Mouse (Mus musculus): ENCODE data around the gene Pcbd1.

Pcbd1 gene

DNA sequence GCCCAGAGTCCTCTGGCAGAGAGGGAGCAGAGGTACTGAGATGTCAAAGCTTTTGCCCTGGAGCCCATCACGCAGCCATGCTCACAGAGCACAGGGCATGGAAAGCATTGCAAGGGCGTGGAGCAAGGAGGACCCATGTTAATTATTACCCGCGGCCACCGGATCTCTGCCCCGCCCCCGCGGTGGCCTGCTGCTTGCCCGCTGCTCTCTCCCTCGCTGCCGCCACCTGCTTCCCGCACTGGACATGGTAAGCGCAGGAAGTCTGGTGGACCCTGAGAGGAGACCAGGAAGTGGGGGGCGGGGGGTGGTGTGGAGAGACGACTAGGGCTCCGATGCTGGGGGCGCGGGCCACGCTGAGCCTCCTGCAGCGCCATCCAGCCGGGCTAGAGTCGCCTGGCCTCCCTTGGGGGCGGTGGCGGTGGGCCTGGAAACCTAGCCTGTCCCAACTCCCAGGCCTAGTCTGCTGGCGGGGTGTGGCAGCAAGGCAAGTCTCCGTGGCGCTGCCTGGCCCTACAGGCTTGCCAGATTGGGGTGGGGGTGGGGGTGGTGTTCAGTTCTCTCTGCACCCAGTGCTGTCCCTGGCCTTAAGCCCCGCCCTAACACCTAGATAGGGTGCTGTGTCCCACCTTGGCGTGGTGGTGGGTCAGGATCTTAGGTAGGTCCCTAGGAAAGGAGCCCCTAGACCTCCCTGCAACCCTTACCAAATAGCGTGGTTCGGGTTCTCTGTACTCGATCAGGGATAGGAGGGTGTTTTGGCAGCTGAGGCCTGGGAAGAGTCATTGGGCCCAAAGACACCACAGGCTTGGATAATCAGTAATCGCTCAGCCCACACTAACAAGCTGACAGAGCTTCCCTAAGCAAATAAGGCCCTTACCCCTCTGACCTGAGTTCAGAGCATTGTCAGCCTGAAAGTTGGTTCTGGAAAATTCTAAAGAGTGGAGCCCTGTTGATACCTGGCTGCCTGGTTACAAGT is at the start of gene Pcbd1:
Pcbd1 (plus strand) TSS at position 162 of the 973 bp plus-strand sequence.
- DNase-seq (ENCODE audit: extremely low read depth, insufficient read length, low spot score) = no peak

DNA sequence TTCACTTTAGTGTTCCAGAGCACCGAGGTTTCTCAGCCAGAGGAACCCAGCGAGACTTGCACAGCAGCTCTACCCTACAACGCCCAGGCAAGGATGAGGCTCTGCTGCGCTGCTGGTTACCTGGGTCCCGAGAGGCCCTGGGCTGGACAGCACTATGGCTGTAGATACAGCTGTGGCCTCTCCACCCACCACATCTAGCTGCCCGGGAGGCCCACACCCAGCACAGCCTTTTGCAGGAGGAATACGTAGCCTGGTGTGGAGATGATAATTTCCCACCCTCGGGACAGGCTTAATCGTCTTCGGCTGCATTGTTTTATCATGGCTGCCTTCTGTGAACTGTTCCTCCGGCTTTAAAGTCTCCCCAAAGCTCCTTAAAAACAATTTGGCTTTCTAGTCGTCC is 49.5 kb upstream of the Pcbd1 start:
- DNase-seq (ENCODE audit: extremely low read depth, insufficient read length, low spot score) = no peak

DNA sequence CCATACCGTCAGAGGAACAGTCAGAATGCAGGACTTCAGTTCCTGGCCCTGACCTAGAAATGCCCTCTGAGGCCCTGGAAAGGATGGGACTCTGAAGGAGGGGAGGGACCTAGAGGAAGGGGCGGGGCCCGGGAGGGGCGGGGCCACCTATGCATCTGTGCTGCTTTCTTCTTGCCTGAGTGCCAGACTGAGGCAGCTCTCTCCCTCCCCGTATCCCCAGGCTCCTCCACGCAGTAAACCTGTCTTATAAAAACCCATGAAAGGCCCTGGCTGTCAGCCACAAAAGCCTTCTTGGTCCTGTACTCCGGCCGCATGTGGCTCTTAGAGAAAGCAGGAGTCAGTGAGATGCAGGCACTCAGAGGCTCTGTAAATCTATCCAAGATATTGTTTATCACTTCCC is 44.0 kb upstream of the Pcbd1 start:
- peak; percentile 53 for DNase-seq (ENCODE audit: extremely low read depth, insufficient read length, low spot score)

DNA sequence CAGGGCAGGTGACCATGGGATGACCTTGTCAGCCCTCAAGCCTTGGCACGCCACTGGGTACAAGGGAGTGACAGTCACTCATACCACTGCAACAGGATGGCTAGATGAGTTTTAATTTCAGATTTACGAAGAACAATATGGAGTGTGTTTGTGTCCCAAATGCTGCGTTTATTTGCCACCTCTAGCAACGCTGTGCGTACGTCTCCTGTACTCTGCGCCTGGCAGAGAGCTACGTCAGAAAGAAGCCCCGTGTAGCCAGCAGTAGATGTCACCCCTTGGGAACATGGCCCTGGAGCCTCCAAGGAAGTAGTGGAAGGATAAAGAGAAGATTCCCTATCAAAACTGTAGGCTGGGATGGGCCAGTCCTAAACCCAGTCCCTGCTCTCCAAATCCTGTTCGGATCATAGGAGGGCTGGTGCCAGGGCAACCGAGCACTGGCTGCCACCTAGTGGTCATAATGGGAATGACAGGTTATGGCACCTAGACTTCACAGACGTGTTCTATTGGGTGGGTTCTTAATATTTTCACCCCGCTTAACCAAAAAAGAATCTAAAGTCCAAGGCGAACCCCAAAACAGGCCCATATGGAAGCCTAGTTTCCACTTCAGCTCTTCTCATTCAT is 37.0 kb upstream of the Pcbd1 start:
- DNase-seq (ENCODE audit: extremely low read depth, insufficient read length, low spot score) = no peak

DNA sequence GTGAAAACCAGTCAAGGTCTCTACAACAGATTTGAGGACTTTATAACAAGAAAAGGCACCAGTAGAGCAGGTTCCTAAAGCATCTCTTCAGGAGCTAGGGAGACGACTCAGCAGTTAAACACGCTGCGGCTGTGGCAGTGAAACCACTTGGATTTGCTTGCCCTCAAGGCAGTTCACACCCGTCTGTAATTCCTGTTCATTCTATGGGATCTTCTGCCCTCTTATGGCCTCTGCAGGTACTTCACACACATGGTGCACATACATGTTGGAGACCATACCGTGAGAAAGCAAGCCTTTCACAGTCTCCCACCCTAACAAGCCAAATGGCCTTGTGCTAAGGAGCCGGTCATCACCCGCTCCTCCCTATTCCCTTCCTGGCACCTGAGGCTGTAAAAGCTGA is 32.5 kb upstream of the Pcbd1 start:
- DNase-seq (ENCODE audit: extremely low read depth, insufficient read length, low spot score) = no peak

DNA sequence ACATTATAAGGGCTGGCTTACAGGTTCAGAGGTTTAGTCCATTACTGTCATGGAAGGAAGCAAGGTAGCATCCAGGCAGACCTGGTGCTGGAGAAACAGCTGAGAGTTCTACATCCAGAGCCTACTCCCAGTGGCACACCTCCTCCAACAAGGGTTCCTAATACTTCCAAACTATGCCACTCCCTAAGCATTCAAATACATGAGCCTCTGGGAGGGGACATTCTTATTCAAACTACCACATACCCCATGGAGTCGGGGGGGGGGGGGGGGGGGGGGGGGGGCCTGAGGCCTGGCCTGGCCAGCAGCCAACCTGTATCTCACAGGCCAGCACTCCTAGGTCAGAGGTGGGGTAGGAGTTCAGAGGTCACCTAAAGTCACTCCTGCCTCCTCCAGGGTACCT is 30.0 kb upstream of the Pcbd1 start:
- no peak for DNase-seq (ENCODE audit: extremely low read depth, insufficient read length, low spot score)

DNA sequence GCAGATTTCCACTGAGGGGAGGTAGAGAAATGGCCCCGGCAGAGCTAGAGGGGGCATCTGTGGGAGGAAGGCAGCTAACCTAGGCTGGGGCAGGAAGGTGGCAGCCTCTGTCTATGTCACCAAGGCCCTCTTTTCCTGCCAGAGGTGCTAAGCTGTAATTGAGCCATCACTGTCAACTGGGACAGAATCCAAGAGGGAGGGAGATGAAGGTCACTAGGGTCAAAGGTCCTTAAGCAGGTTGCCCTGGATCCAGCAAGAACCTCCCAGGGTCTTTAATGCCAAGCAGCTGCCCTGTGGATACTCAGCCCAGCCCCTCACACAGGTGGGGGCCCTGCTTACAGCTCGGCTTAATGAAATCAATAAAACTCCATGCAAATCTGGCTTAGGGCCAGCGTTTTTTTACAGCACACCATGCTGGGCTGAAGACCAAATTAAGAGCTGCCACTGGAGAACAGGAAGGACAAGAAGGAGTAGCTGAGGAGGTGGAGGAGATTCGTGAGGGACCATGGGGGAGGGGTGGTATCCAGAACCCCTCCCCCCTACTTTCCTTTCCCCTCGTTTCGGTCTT is 29.5 kb upstream of the Pcbd1 start:
- DNase-seq (ENCODE audit: extremely low read depth, insufficient read length, low spot score) = no peak

DNA sequence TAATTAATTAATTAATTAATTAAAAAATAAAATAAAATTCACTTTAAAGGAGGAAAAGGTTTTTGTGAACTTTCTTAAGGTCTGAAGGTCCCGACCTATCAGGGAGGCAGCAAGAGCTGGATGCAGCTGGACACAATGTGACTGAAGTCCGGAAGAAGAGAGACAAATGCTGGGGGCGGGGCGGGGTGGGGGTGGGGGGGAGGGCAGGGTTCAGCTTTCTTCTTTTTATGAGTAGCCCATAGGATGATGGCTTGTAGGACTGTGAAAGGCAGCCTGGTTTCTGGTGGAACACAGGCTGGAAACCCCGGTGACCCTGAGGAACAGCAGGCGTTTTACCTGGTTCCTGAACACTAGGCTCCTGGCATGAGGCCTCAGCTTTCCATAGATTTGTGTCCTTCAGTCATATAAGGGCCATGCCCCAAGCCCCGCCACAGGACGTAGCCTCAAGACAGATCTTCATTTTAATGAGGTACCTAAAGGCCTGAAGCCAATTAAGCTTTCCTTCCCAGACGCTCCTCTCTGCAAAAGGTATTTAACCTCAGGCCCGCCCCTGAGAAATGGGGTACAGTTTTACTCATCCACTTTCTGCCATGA is 25.8 kb upstream of the Pcbd1 start:
- DNase-seq (ENCODE audit: extremely low read depth, insufficient read length, low spot score) = no peak

DNA sequence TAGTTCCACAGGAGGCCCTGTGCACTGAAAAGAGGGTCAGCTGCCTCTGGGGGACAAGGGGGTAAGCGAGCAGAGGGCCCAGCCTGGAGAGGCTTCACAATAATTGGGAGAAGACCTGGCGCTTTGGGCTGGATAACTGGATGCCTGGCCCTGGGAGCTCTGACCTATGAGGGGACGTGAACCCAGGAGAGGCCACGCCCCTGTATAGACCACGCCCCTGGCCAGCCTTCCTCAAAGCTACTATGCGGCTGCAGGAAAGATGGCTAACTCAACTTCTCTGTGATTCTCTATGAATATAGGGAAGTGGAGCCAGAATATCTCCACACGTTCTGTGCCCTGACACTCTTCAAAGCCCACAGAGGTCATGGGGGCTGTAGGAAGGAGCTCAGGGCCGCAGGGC is 24.5 kb upstream of the Pcbd1 start:
- peak; percentile 54 for DNase-seq (ENCODE audit: extremely low read depth, insufficient read length, low spot score)

DNA sequence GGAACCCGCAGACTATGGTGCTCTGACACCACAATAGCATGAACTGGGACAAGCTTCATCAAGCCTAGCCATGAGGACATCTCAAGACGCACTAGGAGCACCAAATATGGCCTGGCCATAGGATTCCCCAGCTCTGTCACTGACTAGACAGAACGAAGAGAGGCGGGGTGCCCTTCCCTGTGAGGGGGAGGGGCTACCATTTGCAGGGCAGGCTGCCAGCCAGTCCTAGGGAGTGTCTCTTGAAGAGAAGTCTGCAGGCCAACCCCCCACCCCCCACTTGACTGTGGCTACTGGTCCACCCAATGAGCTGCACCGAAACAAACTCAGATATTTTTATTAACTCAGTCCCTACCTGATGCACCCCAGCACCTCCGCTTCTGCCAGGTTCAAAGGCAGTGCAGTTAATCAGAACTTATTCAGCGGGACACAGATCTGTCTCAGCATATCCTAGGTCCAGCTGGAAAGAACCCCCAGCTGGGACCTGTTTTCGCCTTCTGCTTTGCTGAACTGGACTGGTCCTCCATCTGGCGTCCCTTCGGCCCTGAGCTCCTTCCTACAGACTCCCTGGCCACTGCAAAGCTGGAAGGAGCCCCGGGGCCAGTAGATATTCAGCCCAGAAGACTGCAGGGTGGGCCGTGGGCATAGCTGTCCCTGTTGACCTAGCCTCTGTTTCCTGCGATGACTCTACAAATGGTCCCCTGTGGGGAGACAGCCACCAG is 23.7 kb upstream of the Pcbd1 start:
- DNase-seq (ENCODE audit: extremely low read depth, insufficient read length, low spot score) = no peak

DNA sequence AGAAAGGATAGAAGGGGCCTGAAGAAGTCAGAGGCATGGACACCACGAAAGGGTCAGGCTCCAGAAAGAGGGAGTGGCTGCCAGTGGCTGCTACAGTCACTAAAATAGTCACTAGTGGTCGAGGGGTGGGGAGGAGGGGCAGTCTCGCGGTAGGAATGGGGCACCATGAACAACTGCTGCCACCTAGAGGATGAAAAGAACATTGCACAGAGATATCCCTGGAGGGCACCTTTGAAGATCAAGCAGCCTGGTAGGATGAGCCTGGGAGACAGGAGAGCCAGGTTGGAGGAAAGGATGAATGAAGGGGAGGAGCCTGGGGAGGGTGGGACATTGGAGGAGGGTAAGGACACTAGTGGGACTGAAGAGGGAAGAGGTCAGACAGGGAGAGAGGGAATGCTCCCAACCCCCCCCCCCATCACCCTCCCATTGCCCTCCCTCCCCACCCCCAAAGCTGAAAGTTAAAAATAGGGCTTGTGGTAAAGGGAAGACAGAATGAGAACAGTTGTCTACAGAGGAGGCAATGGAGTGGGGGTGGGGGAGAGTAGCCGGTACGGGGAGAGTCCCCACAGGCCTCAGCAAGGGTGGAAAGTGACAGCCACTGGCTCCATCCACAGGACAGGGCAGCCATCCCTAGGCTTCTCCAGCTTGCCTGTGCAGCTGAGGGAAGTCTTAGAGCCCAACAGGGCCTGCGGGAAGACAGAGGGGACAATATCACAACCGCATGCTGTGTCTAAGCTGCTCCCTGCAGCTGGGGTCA is 20.5 kb upstream of the Pcbd1 start:
- DNase-seq (ENCODE audit: extremely low read depth, insufficient read length, low spot score) = peak; percentile 48

DNA sequence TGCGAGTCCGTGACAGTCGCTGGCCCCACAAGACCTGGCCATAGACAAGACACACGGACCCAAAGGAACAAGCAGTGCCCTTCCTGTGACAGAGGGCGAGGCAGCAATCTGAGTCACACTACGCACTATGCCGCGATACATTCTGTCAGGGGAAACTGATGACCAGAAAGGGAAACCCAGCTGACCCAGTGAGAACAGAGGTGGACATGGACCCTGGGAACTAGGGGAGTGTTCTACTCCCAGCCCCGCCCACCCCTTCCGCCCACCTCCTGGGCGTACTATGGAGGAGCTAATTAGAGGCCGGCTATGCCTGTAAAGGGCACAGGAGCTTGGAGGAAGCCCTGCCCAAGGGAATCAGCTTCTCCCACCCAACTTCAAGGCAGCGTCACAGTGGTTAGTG is 19.9 kb upstream of the Pcbd1 start:
- DNase-seq (ENCODE audit: extremely low read depth, insufficient read length, low spot score) = no peak

DNA sequence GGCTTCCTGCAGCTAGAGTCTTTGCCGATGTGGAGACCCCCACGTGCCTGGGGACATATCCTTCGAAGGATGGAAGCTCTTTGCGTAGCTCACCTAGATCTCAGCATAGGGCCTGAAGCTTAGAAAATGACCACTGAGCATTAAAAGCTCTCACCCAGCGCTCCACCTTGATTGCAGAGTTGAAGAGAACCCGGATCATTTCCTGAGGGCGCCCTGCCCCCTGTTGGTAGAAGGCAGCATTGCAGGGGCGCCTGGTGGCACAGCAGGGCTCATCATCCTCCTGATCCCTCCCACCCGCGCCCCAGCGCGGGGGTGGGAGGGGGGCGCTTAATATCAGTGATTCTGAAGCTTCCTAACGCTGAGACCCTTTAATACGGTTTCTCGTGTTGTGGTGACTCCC is 16.8 kb upstream of the Pcbd1 start:
- peak; percentile 44 for DNase-seq (ENCODE audit: extremely low read depth, insufficient read length, low spot score)

DNA sequence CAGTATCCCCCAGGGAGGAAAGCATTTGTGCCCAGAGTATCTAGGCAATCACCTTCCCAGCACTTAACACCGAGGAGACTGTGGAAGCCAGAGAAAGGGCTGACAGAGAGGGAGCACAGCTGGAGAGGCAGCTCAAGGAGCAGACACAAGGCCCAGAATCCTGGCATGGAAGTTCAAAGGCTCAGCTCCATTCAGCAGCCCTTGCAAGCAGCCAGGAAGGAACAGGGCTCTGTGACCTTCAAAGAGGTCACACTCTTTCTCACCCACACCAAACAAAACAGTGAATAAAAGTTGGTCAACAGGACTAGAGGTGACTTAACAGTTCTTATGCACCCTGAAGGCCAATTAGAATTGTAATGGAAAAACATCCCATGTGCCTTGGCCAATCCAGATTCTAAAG is 14.5 kb upstream of the Pcbd1 start:
- no peak for DNase-seq (ENCODE audit: extremely low read depth, insufficient read length, low spot score)

DNA sequence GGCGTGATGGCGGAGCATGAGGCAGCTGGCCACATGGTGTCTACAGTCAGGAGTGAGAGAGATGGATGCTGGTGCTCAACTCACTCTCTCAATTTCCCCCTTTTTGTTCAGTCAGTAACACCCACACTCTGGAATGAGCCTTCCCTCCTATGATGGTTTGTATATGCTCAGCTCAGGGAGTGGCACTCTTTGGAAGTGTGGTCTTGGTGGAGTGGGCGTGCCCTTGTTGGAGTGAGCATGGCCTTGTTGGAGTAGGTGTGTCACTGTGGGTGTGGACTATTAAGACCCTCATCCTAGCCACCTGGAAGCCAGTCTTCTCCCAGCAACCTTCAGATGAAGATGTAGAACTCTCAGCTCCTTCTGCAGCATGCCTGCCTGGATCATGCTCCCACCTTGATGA is 13.5 kb upstream of the Pcbd1 start:
- DNase-seq (ENCODE audit: extremely low read depth, insufficient read length, low spot score) = no peak

DNA sequence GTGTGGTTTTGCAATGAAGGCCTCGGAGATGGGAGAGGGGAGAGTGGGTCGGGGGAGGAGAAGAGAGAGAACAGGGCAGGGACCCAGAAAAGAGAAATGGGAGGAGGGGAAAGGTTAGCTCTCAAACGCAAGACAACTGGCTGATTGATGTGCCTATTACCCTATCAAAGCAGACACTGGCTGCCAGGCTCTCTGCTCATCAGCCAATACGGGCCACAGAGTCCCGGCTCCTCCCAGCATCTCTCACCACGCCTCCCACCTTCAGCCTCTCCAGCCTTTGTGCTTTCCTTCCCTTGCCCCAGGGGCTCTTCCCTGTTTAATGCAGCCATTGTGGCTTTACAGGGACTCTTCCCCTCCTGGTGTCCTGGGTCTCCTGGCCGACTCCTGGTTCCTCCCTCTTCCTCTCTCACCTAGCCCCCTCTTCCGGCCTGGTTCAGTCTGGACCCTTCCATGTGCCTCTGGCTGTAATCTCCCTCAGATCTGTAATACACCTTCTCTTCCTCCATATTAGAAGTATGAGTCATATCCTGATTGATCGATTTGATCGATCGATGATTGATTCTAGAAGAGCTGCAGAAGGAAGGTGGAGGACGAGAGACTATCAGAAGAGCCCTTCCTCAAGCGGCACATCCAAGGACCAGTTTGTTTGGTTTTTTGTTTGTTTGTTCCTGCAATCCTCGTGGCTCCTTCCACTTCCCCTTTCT is 8.8 kb upstream of the Pcbd1 start:
- peak; percentile 75 for DNase-seq (ENCODE audit: extremely low read depth, insufficient read length, low spot score)

DNA sequence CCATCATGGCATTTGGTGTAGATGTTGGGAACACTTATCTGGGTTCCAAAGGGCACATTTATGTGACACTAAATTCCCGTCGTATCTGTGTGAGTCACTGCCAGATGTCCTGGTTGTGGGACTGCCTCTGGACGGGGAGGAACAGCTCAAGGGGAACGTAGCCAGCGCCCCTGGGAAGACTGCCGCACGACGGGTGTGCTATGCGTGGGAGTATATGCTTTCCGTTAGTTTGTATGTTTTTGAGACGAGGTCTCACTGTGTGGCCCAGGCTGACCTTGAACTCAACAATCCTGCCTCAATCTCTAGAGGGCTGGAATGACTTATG is 8.2 kb upstream of the Pcbd1 start:
- peak; percentile 37 for DNase-seq (ENCODE audit: extremely low read depth, insufficient read length, low spot score)

DNA sequence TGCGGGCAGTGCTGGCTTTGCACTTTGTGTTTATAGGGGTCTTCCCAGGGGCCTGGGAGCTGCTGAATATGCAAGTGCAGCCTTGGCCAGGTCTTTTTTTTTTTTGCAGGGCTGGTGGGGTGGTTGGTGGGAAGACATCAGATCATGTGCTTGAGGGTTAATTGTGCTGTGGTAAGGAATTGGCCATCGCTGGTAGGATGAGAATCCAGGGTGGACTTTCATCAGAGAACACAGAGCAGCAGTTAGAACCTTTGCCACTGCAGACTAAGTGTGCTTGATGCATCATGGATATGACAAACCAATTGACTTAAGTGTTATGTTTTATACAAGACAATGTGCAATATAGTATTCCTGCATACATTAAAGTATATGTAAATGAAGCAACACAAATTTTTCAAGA is 3.8 kb upstream of the Pcbd1 start:
- no peak for DNase-seq (ENCODE audit: extremely low read depth, insufficient read length, low spot score)

DNA sequence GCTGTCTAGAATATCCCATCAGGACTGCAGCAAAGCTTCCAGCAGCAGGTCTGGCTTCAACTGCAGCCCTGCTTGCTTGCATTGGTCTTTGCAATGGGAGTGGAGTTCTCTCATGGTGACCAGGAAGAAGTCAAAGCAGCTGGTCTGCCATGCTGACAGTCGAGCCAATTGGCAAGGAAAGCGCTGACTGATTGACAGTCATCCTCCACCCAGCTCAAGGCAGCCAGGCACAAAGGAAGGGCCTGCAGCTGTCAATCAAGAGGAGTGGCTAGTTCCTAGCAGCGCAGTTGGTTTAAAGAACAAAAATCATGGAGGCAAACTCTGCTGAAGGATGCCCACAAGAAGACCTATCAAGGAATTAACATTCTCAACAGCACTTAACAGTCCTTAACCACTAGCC is 2.6 kb upstream of the Pcbd1 start:
- DNase-seq (ENCODE audit: extremely low read depth, insufficient read length, low spot score) = no peak

DNA sequence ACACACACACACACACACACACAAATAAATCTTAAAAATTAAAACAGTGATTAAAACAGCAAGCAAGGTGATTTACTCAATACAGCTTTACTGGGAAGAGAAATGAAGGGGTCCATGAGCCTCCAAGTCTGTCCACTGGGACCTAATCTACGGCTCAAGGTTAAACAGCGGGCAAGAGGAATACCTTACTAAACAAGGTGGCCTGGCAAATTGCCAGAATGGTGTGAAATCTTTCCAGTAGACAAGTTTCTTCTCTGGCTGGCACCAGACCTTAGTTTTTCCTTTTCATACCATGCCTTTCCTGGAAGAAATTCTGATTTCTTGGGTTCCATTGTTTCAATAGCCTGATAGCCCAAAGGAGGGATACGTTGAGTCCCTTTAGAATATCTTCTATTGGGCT is 663 bp upstream of the Pcbd1 start:
- no peak for DNase-seq (ENCODE audit: extremely low read depth, insufficient read length, low spot score)
